Mouse (Mus musculus): ENCODE measurements at regions not wholly inside any gene's neighbourhood (a gene's known extent, or its start where the extent isn't known, plus 50 kb on each side); places are given as distances from the start of the nearest gene placed in this dataset.

- DNase-seq (ENCODE audit: low spot score) = no peak
- H3K9ac ChIP-seq (ENCODE audit: low read depth, low read length) = no peak overlapping the region
- no peaks in the 10 kb centered on the region for H3K27me3 ChIP-seq (ENCODE audit: insufficient read depth, low read length)
- H3K4me3 ChIP-seq (replicated peaks; ENCODE audit: low read depth, low read length) = no peak overlapping the region
- H3K9me3 ChIP-seq (replicated peaks; ENCODE audit: low read length) = no peaks in the 10 kb centered on the region
- H3K4me2 ChIP-seq (ENCODE audit: low read length) = no peak overlapping the region
- no peaks in the 10 kb centered on the region for H3K36me3 ChIP-seq (ENCODE audit: insufficient read depth, low read length)
- H3K27ac ChIP-seq = no peak overlapping the region
- no peaks in the 10 kb centered on the region for H3K4me1 ChIP-seq (replicated peaks; ENCODE audit: insufficient read depth, low read length)
- WGBS = 95% methylated on average over 2 of the region's 2 CpGs
- TF ChIP-seq CTCF (IDR thresholded peaks at IDR 0.05; ENCODE audit: low read depth) = no peak
- no peak for ATAC-seq (replicated peaks; ENCODE audit: low FRiP score, low read depth)
Observed at GRCm38 (mm10) chr14:71194219-71194618, 594.6 kb upstream of the Fam160b2 start.

- TF ChIP-seq CTCF (IDR thresholded peaks at IDR 0.05; ENCODE audit: low read depth) = no peak
- 91% methylated on average over 5 of the region's 5 CpGs for WGBS
- Histone ChIP-seq H3K27me3 (ENCODE audit: insufficient read depth, low read length) (no peaks in the 10 kb centered on the region), H3K9me3 (replicated peaks; ENCODE audit: low read length) (no peaks in the 10 kb centered on the region), H3K4me1 (replicated peaks; ENCODE audit: insufficient read depth, low read length) (no peaks in the 10 kb centered on the region), H3K36me3 (ENCODE audit: insufficient read depth, low read length) (no peaks in the 10 kb centered on the region), H3K4me3 (replicated peaks; ENCODE audit: low read depth, low read length) (no peak overlapping the region), H3K9ac (ENCODE audit: low read depth, low read length) (no peak overlapping the region), H3K27ac (no peak overlapping the region), H3K4me2 (ENCODE audit: low read length) (no peak overlapping the region)
- DNase-seq (ENCODE audit: low spot score) (no peak), ATAC-seq (replicated peaks; ENCODE audit: low FRiP score, low read depth) (no peak)
Observed at GRCm38 (mm10) chr14:71192486-71192885, 592.9 kb upstream of the Fam160b2 start.

GRCm38 (mm10) chr14:71189360-71189759, 589.7 kb upstream of the Fam160b2 start:
- Histone ChIP-seq H3K9ac (ENCODE audit: low read depth, low read length) (no peak overlapping the region), H3K4me3 (replicated peaks; ENCODE audit: low read depth, low read length) (no peak overlapping the region), H3K9me3 (replicated peaks; ENCODE audit: low read length) (no peaks in the 10 kb centered on the region), H3K27me3 (ENCODE audit: insufficient read depth, low read length) (no peaks in the 10 kb centered on the region), H3K27ac (no peak overlapping the region), H3K4me1 (replicated peaks; ENCODE audit: insufficient read depth, low read length) (no peaks in the 10 kb centered on the region), H3K36me3 (ENCODE audit: insufficient read depth, low read length) (no peaks in the 10 kb centered on the region), H3K4me2 (ENCODE audit: low read length) (no peak overlapping the region)
- WGBS = 58% methylated on average over 2 of the region's 2 CpGs
- ATAC-seq (replicated peaks; ENCODE audit: low FRiP score, low read depth) = no peak
- TF ChIP-seq CTCF (IDR thresholded peaks at IDR 0.05; ENCODE audit: low read depth) = no peak
- no peak for DNase-seq (ENCODE audit: low spot score)

- Histone ChIP-seq H3K4me3 (replicated peaks; ENCODE audit: low read depth, low read length) (no peak overlapping the region), H3K9ac (ENCODE audit: low read depth, low read length) (no peak overlapping the region), H3K27ac (no peak overlapping the region), H3K9me3 (replicated peaks; ENCODE audit: low read length) (no peaks in the 10 kb centered on the region), H3K27me3 (ENCODE audit: insufficient read depth, low read length) (no peaks in the 10 kb centered on the region), H3K4me1 (replicated peaks; ENCODE audit: insufficient read depth, low read length) (no peaks in the 10 kb centered on the region), H3K4me2 (ENCODE audit: low read length) (no peak overlapping the region), H3K36me3 (ENCODE audit: insufficient read depth, low read length) (no peaks in the 10 kb centered on the region)
- no peak for TF ChIP-seq CTCF (IDR thresholded peaks at IDR 0.05; ENCODE audit: low read depth)
- 79% methylated on average over 6 of the region's 6 CpGs for WGBS
- DNase-seq (ENCODE audit: low spot score) (no peak), ATAC-seq (replicated peaks; ENCODE audit: low FRiP score, low read depth) (no peak)
Observed at GRCm38 (mm10) chr14:71177341-71177740, 577.7 kb upstream of the Fam160b2 start.

GRCm38 (mm10) chr14:71174175-71174574, 574.5 kb upstream of the Fam160b2 start:
- no peak for TF ChIP-seq CTCF (IDR thresholded peaks at IDR 0.05; ENCODE audit: low read depth)
- DNase-seq (ENCODE audit: low spot score) (no peak), ATAC-seq (replicated peaks; ENCODE audit: low FRiP score, low read depth) (no peak)
- H3K27ac ChIP-seq = no peak overlapping the region
- H3K4me1 ChIP-seq (replicated peaks; ENCODE audit: insufficient read depth, low read length) = no peaks in the 10 kb centered on the region
- H3K36me3 ChIP-seq (ENCODE audit: insufficient read depth, low read length) = no peaks in the 10 kb centered on the region
- H3K27me3 ChIP-seq (ENCODE audit: insufficient read depth, low read length) = no peaks in the 10 kb centered on the region
- no peak overlapping the region for H3K4me3 ChIP-seq (replicated peaks; ENCODE audit: low read depth, low read length)
- WGBS = 69% methylated on average over 2 of the region's 2 CpGs
- H3K9ac ChIP-seq (ENCODE audit: low read depth, low read length) = no peak overlapping the region
- H3K9me3 ChIP-seq (replicated peaks; ENCODE audit: low read length) = no peaks in the 10 kb centered on the region
- H3K4me2 ChIP-seq (ENCODE audit: low read length) = no peak overlapping the region

- Histone ChIP-seq H3K4me3 (replicated peaks; ENCODE audit: low read depth, low read length) (no peak overlapping the region), H3K9ac (ENCODE audit: low read depth, low read length) (no peak overlapping the region), H3K9me3 (replicated peaks; ENCODE audit: low read length) (no peaks in the 10 kb centered on the region), H3K4me2 (ENCODE audit: low read length) (no peak overlapping the region), H3K27me3 (ENCODE audit: insufficient read depth, low read length) (no peaks in the 10 kb centered on the region), H3K4me1 (replicated peaks; ENCODE audit: insufficient read depth, low read length) (no peaks in the 10 kb centered on the region), H3K36me3 (ENCODE audit: insufficient read depth, low read length) (no peaks in the 10 kb centered on the region), H3K27ac (no peak overlapping the region)
- DNase-seq (ENCODE audit: low spot score) (no peak), ATAC-seq (replicated peaks; ENCODE audit: low FRiP score, low read depth) (no peak)
- TF ChIP-seq CTCF (IDR thresholded peaks at IDR 0.05; ENCODE audit: low read depth) = no peak
- WGBS = 78% methylated on average over 2 of the region's 2 CpGs
Observed at GRCm38 (mm10) chr14:71159556-71159955, 559.9 kb upstream of the Fam160b2 start.

GRCm38 (mm10) chr14:71142465-71142864, 542.8 kb upstream of the Fam160b2 start:
- ATAC-seq (replicated peaks; ENCODE audit: low FRiP score, low read depth) (no peak), DNase-seq (ENCODE audit: low spot score) (no peak)
- H3K27me3 ChIP-seq (ENCODE audit: insufficient read depth, low read length) = no peaks in the 10 kb centered on the region
- H3K9me3 ChIP-seq (replicated peaks; ENCODE audit: low read length) = no peaks in the 10 kb centered on the region
- no peaks in the 10 kb centered on the region for H3K4me1 ChIP-seq (replicated peaks; ENCODE audit: insufficient read depth, low read length)
- H3K9ac ChIP-seq (ENCODE audit: low read depth, low read length) = no peak overlapping the region
- H3K4me3 ChIP-seq (replicated peaks; ENCODE audit: low read depth, low read length) = no peak overlapping the region
- H3K27ac ChIP-seq = no peak overlapping the region
- H3K4me2 ChIP-seq (ENCODE audit: low read length) = no peak overlapping the region
- 98% methylated on average over 1 of the region's 1 CpGs for WGBS
- TF ChIP-seq CTCF (IDR thresholded peaks at IDR 0.05; ENCODE audit: low read depth) = no peak
- no peaks in the 10 kb centered on the region for H3K36me3 ChIP-seq (ENCODE audit: insufficient read depth, low read length)
